In the genomic region with DNA sequence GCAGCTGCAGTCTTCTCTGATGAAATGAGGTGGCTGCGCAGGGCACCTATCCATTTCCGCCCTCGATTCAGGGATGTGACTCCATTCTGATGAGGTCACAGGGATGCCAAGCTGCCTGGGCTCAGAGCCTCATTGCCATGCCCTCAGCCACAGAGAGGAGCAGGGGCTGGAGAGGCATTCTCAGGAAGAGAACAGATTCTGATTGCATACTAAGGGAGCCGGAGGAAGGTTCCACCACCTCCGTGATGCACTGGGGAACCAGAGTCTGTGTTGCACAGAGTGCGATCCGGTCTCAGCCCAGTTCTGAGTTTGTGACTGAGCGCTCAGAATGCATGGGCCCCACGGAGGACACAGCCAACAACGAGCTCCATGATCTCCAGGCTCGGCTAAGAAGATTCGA, we compare ENCODE assay signal across 14 mouse cellular contexts.
"Had no signal": no experiment of that assay in that cellular context is flagged by ENCODE, and none has a peak within 500 bp of the region (broad histone marks: within the 10 kb centered on the region; RNA-seq: fewer than 3 reads in every experiment).

No protein-coding gene starts in this region.

- H3K9me3 ChIP-seq: kidney, embryonic 15.5 days; liver, embryonic 15.5 days; megakaryocyte, embryonic 14.5 days; midbrain, embryonic 12.5 days had no signal

- H3K4me2 ChIP-seq: kidney, embryonic 15.5 days; liver, embryonic 11.5 days; liver, embryonic 15.5 days; midbrain, embryonic 12.5 days had no signal

- H3K9ac ChIP-seq: kidney, embryonic 15.5 days; liver, embryonic 15.5 days; midbrain, embryonic 12.5 days had no signal

- H3K4me1 ChIP-seq: liver, embryonic 15.5 days; megakaryocyte, embryonic 14.5 days; midbrain, embryonic 12.5 days had no signal

- DNase-seq: lung, adult 2 months; right cerebral cortex, postnatal 14 days; thymus, adult 2 months; thymus, postnatal 25 days had no signal

- H3K36me3 ChIP-seq: kidney, embryonic 15.5 days; liver, embryonic 15.5 days; midbrain, embryonic 12.5 days had no signal

- H3K4me3 ChIP-seq: kidney, embryonic 15.5 days; liver, embryonic 15.5 days; megakaryocyte, embryonic 14.5 days; midbrain, embryonic 12.5 days had no signal

- H3K27ac ChIP-seq: kidney, embryonic 15.5 days; liver, embryonic 15.5 days; macrophage; midbrain, embryonic 12.5 days; stomach, postnatal 0 days had no signal

- H3K27me3 ChIP-seq: kidney, embryonic 15.5 days; liver, embryonic 15.5 days; midbrain, embryonic 12.5 days had no signal

- ATAC-seq: inflammation-experienced regulatory T-cells, adult 6 months; intestine, postnatal 0 days; lung, postnatal 0 days had no signal
